Mouse (Mus musculus): ENCODE data around the gene Cela1.

DNA sequence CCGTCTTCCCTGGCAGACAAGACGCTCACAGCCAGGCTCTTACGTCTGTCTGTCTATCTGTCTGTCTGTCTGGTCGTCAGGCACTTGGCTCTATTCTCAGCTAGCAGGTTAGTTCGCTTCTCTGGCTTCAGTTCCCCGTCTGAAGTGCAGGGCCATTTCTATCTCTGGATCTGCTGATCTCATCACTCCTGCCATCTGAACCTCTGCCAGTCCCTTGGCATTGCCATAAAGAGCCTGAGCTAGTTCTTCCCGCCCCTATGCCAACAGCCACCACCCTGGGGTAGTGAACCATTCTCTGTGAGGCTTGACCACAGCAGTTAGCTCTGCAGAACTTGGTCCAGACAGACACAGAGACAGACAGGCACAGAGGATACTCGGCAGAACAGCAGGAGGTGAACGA is 27.4 kb downstream of the Cela1 start:
- TF ChIP-seq CTCF (IDR thresholded peaks at IDR 0.05; ENCODE audit: borderline replicate concordance, insufficient read depth, low read depth, low read length), result no peak
- TF ChIP-seq POLR2A (IDR thresholded peaks at IDR 0.05; ENCODE audit: borderline replicate concordance, insufficient read depth, low read length), result no peak

Data from cerebellum, adult 2 months (tissue).